Mouse (Mus musculus) CH12.LX (cell line): ENCODE data around the gene Rasl10a. TPM values are rescaled to one million over a fixed set of nuclear protein-coding genes. Genes with fewer than 3 reads are reported as not detected.

ENCODE experiments used
- DNase-seq: peaks from one replicate; pipeline ENCODE4 v3.0.0-alpha.2; 2013; ENCODE audit errors: extremely low read depth
- H3K27ac ChIP-seq: 2 replicates; pipeline ENCODE4 v1.5.1; 2012; ENCODE audit warnings: low read depth, mild to moderate bottlenecking, control low read depth, moderate library complexity; ENCODE audit not compliant: insufficient read depth
- H3K27me3 ChIP-seq: replicated peaks from 2 replicates; pipeline ENCODE3; 2012; ENCODE audit warnings: inconsistent platforms
- H3K36me3 ChIP-seq, 2 experiments: replicated peaks in 1 of 2; 2 replicates each; pipeline versions ENCODE3 to v1.6.1; 2012; ENCODE audit warnings: inconsistent platforms in 1 of 2, low read length in 1 of 2, mild to moderate bottlenecking in 1 of 2, mixed read lengths in 1 of 2, moderate library complexity in 1 of 2; ENCODE audit not compliant: control insufficient read depth in 1 of 2, insufficient read depth in 1 of 2
- H3K4me1 ChIP-seq, 2 experiments: 2 replicates each; pipeline ENCODE4 v1.6.1; 2012; ENCODE audit warnings: inconsistent platforms in 1 of 2, moderate library complexity in 1 of 2; ENCODE audit not compliant: insufficient read depth in 2 of 2, control insufficient read depth in 1 of 2
- H3K4me2 ChIP-seq: 2 replicates; pipeline ENCODE4 v1.6.1; 2012; ENCODE audit warnings: low read depth, mild to moderate bottlenecking, control low read depth; ENCODE audit not compliant: poor library complexity, insufficient read depth, severe bottlenecking
- H3K4me3 ChIP-seq, 3 experiments: fragments of 150-350 bp in 1 of 3; sonication (generic) in 1 of 3; replicated peaks in 1 of 3; 2 replicates each; pipeline versions ENCODE3 to v1.5.1; 2011 to 2012; ENCODE audit warnings: low read depth in 2 of 3, low read length in 2 of 3, mild to moderate bottlenecking in 2 of 3, moderate library complexity in 2 of 3, control low read depth in 1 of 3, improper control_type of control experiment in 1 of 3, inconsistent platforms in 1 of 3, mixed read lengths in 1 of 3; ENCODE audit not compliant: poor library complexity in 1 of 3
- H3K79me2 ChIP-seq: replicated peaks from 2 replicates; pipeline ENCODE4 v1.6.1; 2012; ENCODE audit warnings: mild to moderate bottlenecking, moderate library complexity; ENCODE audit not compliant: control insufficient read depth, poor library complexity, insufficient read depth, severe bottlenecking; ENCODE audit errors: extremely low read depth
- H3K9ac ChIP-seq: 2 replicates; pipeline ENCODE4 v1.6.1; 2012; ENCODE audit warnings: low read depth, mild to moderate bottlenecking, control low read depth, moderate library complexity; ENCODE audit not compliant: insufficient read depth
- H3K9me3 ChIP-seq: replicated peaks from 2 replicates; pipeline ENCODE3; 2012; ENCODE audit warnings: low read length, inconsistent platforms, mixed read lengths
- BHLHE40 ChIP-seq: IDR thresholded peaks from 2 replicates; pipeline ENCODE4 v1.6.1; 2011; ENCODE audit warnings: mild to moderate bottlenecking, low read depth, low read length, improper control_type of control experiment
- CHD1 ChIP-seq: IDR thresholded peaks from 2 replicates; pipeline ENCODE4 v1.6.1; 2012; ENCODE audit warnings: low read depth, low read length, improper control_type of control experiment, inconsistent platforms
- CHD2 ChIP-seq: IDR thresholded peaks from 2 replicates; pipeline ENCODE4 v1.6.1; 2011; ENCODE audit warnings: low read length, improper control_type of control experiment
- CTCF ChIP-seq, 2 experiments: IDR thresholded peaks in 1 of 2; conservative IDR thresholded peaks in 1 of 2; 2 replicates each; pipeline ENCODE4 v1.5.1; 2011 to 2012; ENCODE audit warnings: low read depth in 2 of 2, low read length in 2 of 2, improper control_type of control experiment in 1 of 2, inconsistent platforms in 1 of 2, mild to moderate bottlenecking in 1 of 2, moderate library complexity in 1 of 2
- E2F4 ChIP-seq: IDR thresholded peaks from 2 replicates; pipeline ENCODE4 v1.6.1; 2011; ENCODE audit warnings: low read depth, low read length, improper control_type of control experiment; ENCODE audit not compliant: insufficient replicate concordance
- ELF1 ChIP-seq: IDR thresholded peaks from 2 replicates; pipeline ENCODE4 v1.6.1; 2014; ENCODE audit warnings: low read depth, mild to moderate bottlenecking, inconsistent platforms, low read length, improper control_type of control experiment
- EP300 ChIP-seq: IDR thresholded peaks from 2 replicates; pipeline ENCODE4 v1.6.1; 2011; ENCODE audit warnings: low read length, improper control_type of control experiment
- ETS1 ChIP-seq: conservative IDR thresholded peaks from 2 replicates; pipeline ENCODE4 v1.6.1; 2012; ENCODE audit warnings: low read depth, mild to moderate bottlenecking, inconsistent platforms, low read length, improper control_type of control experiment, moderate library complexity
- GABPA ChIP-seq: IDR thresholded peaks from 2 replicates; pipeline ENCODE4 v1.6.1; 2012; ENCODE audit warnings: low read depth, low read length, improper control_type of control experiment, inconsistent platforms; ENCODE audit not compliant: insufficient replicate concordance
- IRF4 ChIP-seq: IDR thresholded peaks from 2 replicates; pipeline ENCODE4 v1.6.1; 2014; ENCODE audit warnings: low read depth, mild to moderate bottlenecking, inconsistent platforms, low read length, improper control_type of control experiment
- JUN ChIP-seq: IDR thresholded peaks from 2 replicates; pipeline ENCODE4 v1.6.1; 2011; ENCODE audit warnings: low read depth, mild to moderate bottlenecking, low read length, improper control_type of control experiment, moderate library complexity; ENCODE audit not compliant: insufficient read depth
- JUND ChIP-seq: conservative IDR thresholded peaks from 2 replicates; pipeline ENCODE4 v1.6.1; 2011; ENCODE audit warnings: low read depth, low read length, improper control_type of control experiment
- KAT2A ChIP-seq: IDR thresholded peaks from 2 replicates; pipeline ENCODE4 v1.6.1; 2012; ENCODE audit warnings: low read length, improper control_type of control experiment, inconsistent platforms; ENCODE audit not compliant: insufficient replicate concordance
- MAFK ChIP-seq: IDR thresholded peaks from 2 replicates; pipeline ENCODE4 v1.6.1; 2011; ENCODE audit warnings: low read length, improper control_type of control experiment; ENCODE audit not compliant: insufficient replicate concordance
- MAX ChIP-seq: IDR thresholded peaks from 2 replicates; pipeline ENCODE4 v1.6.1; 2011; ENCODE audit warnings: low read length, improper control_type of control experiment
- MAZ ChIP-seq: IDR thresholded peaks from 2 replicates; pipeline ENCODE4 v1.6.1; 2012; ENCODE audit warnings: low read depth, mild to moderate bottlenecking, inconsistent platforms, low read length, improper control_type of control experiment, moderate library complexity
- MEF2A ChIP-seq: IDR thresholded peaks from 2 replicates; pipeline ENCODE4 v1.6.1; 2014; ENCODE audit warnings: low read depth, mild to moderate bottlenecking, inconsistent platforms, low read length, improper control_type of control experiment, borderline replicate concordance
- MXI1 ChIP-seq: IDR thresholded peaks from 2 replicates; pipeline ENCODE4 v1.6.1; 2011; ENCODE audit warnings: mild to moderate bottlenecking, low read depth, low read length, improper control_type of control experiment
- MYC ChIP-seq: IDR thresholded peaks from 2 replicates; pipeline ENCODE4 v1.6.1; 2011; ENCODE audit warnings: low read depth, mild to moderate bottlenecking, improper control_type of control experiment, low read length
- NELFE ChIP-seq: IDR thresholded peaks from 2 replicates; pipeline ENCODE4 v1.6.1; 2011; ENCODE audit warnings: low read depth, low read length, improper control_type of control experiment
- NRF1 ChIP-seq: IDR thresholded peaks from 2 replicates; pipeline ENCODE4 v1.6.1; 2014; ENCODE audit warnings: low read depth, mild to moderate bottlenecking, inconsistent platforms, low read length, improper control_type of control experiment, moderate library complexity
- PAX5 ChIP-seq: IDR thresholded peaks from 2 replicates; pipeline ENCODE4 v1.6.1; 2012; ENCODE audit warnings: low read length, inconsistent platforms, mixed read lengths
- POLR2A ChIP-seq: IDR thresholded peaks from 2 replicates; pipeline ENCODE4 v1.6.1; 2011; ENCODE audit warnings: low read depth, mild to moderate bottlenecking, improper control_type of control experiment, low read length
- POLR2AphosphoS2 ChIP-seq: IDR thresholded peaks from 2 replicates; pipeline ENCODE4 v1.6.1; 2011; ENCODE audit warnings: low read depth, low read length, improper control_type of control experiment
- RAD21 ChIP-seq: IDR thresholded peaks from 2 replicates; pipeline ENCODE4 v1.6.1; 2011; ENCODE audit warnings: low read depth, mild to moderate bottlenecking, low read length, improper control_type of control experiment, moderate library complexity
- RCOR1 ChIP-seq: conservative IDR thresholded peaks from 2 replicates; pipeline ENCODE4 v1.6.1; 2012; ENCODE audit warnings: low read depth, mild to moderate bottlenecking, inconsistent platforms, low read length, improper control_type of control experiment
- SIN3A ChIP-seq: IDR thresholded peaks from 2 replicates; pipeline ENCODE4 v1.6.1; 2012; ENCODE audit warnings: low read length, improper control_type of control experiment, inconsistent platforms
- SMC3 ChIP-seq: IDR thresholded peaks from 2 replicates; pipeline ENCODE4 v1.6.1; 2011; ENCODE audit warnings: low read depth, low read length, improper control_type of control experiment
- TBP ChIP-seq: conservative IDR thresholded peaks from 2 replicates; pipeline ENCODE4 v1.6.1; 2011; ENCODE audit warnings: low read depth, low read length, improper control_type of control experiment
- TCF12 ChIP-seq: IDR thresholded peaks from 2 replicates; pipeline ENCODE4 v1.6.1; 2014; ENCODE audit warnings: low read depth, mild to moderate bottlenecking, inconsistent platforms, low read length, improper control_type of control experiment
- UBTF ChIP-seq: IDR thresholded peaks from 2 replicates; pipeline ENCODE4 v1.6.1; 2012; ENCODE audit warnings: low read depth, mild to moderate bottlenecking, inconsistent platforms, low read length, improper control_type of control experiment, moderate library complexity
- USF1 ChIP-seq: IDR thresholded peaks from 2 replicates; pipeline ENCODE4 v1.6.1; 2014; ENCODE audit warnings: low read depth, mild to moderate bottlenecking, inconsistent platforms, low read length, improper control_type of control experiment
- USF2 ChIP-seq: conservative IDR thresholded peaks from 2 replicates; pipeline ENCODE4 v1.6.1; 2011; ENCODE audit warnings: low read depth, low read length, improper control_type of control experiment
- ZC3H11A ChIP-seq: IDR thresholded peaks from 2 replicates; pipeline ENCODE4 v1.6.1; 2012; ENCODE audit warnings: low read depth, mild to moderate bottlenecking, inconsistent platforms, low read length, improper control_type of control experiment
- ZKSCAN1 ChIP-seq: IDR thresholded peaks from 2 replicates; pipeline ENCODE4 v1.6.1; 2012; ENCODE audit warnings: low read depth, inconsistent platforms, low read length, improper control_type of control experiment, borderline replicate concordance
- ZMIZ1 ChIP-seq: IDR thresholded peaks from 2 replicates; pipeline ENCODE4 v1.6.1; 2012; ENCODE audit warnings: low read depth, mild to moderate bottlenecking, inconsistent platforms, low read length, improper control_type of control experiment
- ZNF384 ChIP-seq: IDR thresholded peaks from 2 replicates; pipeline ENCODE4 v1.6.1; 2012; ENCODE audit warnings: low read depth, low read length, improper control_type of control experiment, inconsistent platforms
- dilution Hi-C: fragments of 300-500 bp; cut with MboI; formaldehyde crosslinking; loops from 2 replicates; pipeline ENCODE4 v1.14.3; 2020; ENCODE audit warnings: low sequenced_read_pairs; ENCODE audit not compliant: extremely low pct_unique_long_range_greater_than_20kb, extremely low pct_ligation_motif_present
- in situ Hi-C: fragments of 300-500 bp; cut with MboI; formaldehyde crosslinking; loops from 3 replicates; pipeline ENCODE4 v1.14.3; 2019; ENCODE audit warnings: low sequenced_read_pairs, low pct_ligation_motif_present, low pct_unique_long_range_greater_than_20kb, mixed read lengths
- polyA plus RNA-seq: library from polyadenylated mRNA; unstranded; fragments of >175 nt; gene quantifications from 2 replicates; pipeline ENCODE4 v1.2.1, GENCODE M21; 2012; ENCODE audit warnings: low read depth; ENCODE audit not compliant: insufficient read length
- total RNA-seq, 2 experiments: library from RNA; depleted of rRNA; stranded (reverse); fragments of 300-350 nt in 1 of 2; fragments of >200 nt in 1 of 2; gene quantifications; 2 replicates each; pipeline ENCODE4 v1.2.3; 2012 to 2014

Gene Rasl10a
- total and polyA plus RNA-seq, 3 experiments = 3.0 to 7.5 (median 6.5) TPM

DNA sequence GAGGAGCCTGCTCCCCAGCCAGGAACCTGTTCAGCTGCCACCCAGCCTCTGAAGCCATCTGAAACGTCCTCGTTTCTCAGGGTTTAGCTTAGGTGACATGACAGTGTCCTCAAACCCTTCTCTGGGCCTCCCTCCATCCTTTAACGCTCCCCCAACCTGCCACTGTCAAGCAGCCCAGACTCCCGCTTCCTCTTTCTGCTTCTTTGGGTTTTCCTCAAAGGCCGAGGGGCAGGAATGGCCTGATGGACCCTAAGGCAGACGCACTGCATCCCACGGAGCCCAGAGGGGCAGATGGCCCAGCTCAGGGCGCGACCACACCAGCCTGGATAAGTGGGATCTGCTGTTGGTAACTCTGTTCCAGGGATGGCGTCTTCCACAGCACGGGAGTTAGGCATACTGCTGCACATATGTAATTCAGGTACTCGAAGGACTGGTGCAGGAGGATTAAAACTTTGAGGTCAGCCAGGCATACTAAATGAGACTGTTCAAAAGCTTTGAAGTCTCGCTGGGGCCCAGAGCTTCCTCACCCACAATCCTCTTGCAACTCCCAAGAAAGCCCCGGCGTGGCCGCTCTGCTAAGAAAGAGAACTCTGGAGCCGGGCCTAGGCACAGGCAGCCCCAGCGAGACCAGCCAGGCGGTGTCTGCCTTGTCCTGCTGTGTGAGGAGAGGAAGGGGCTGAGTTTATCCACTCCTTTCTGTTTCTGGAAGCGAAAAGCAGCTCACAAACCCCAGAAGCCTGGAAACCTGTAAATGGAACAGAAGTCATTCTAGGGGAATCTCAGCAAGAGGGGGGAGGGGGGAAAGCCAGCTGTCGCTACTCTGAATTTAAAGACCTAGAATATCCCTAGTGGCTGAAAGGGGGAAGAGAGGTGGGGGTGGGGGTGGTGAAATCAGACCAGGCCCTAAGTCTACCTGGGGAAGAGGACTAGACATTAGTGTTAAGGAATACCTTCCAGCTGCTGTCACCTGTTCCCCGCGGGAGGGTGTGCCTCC, 1.7 kb upstream of the Rasl10a start:
- peak overlapping the region; percentile 72 for H3K27ac ChIP-seq
- peak; percentile 80 for DNase-seq
- no peaks in the 10 kb centered on the region for H3K79me2 ChIP-seq
- H3K27me3 ChIP-seq = peaks cover 9% of the 10 kb centered on the region
- peak overlapping the region; percentile 92 for H3K4me2 ChIP-seq
- no peaks in the 10 kb centered on the region for H3K9me3 ChIP-seq
- peaks cover 30 to 65% of the 10 kb centered on the region in 2 experiments for H3K4me1 ChIP-seq
- H3K4me3 ChIP-seq = peak overlapping the region in 1 of 3 experiments; percentile 57
- in situ Hi-C loops = no loop called here
- H3K36me3 ChIP-seq = peaks cover 0 to 13% of the 10 kb centered on the region in 2 experiments
- dilution Hi-C loops = no loop called here
- peak overlapping the region; percentile 42 for H3K9ac ChIP-seq
- TF ChIP-seq RAD21 (no peak; the same call in 1 of the 2 replicates), USF1 (no peak), RCOR1 (no peak), BHLHE40 (0 out of 2 replicates have a peak, but pooled peaks have one; percentile 31), TCF12 (peak; percentile 46; the same call in 1 of the 2 replicates), USF2 (no peak), KAT2A (no peak), TBP (no peak), GABPA (no peak), CTCF (conservative IDR thresholded peaks at IDR 0.05 in 1 of 2, IDR thresholded peaks at IDR 0.05 in 1 of 2; ENCODE audit: low read depth in 2 of 2, low read length in 2 of 2) (peak in 1 of 2 experiments; percentile 30; a peak in 1 of 4 replicates), NRF1 (no peak), ELF1 (no peak; the same call in 1 of the 2 replicates), ZKSCAN1 (no peak), MXI1 (peak; percentile 43; the same call in 1 of the 2 replicates), JUN (no peak; the same call in 1 of the 2 replicates), UBTF (peak; percentile 71; the same call in 1 of the 2 replicates), MAX (peak; percentile 68), POLR2A (peak; percentile 52), E2F4 (no peak), CHD1 (no peak), IRF4 (peak; percentile 91), ZC3H11A (no peak), CHD2 (peak; percentile 93), NELFE (no peak), SIN3A (peak; percentile 70), ZMIZ1 (no peak), POLR2AphosphoS2 (no peak), MAZ (peak; percentile 43; the same call in 1 of the 2 replicates), MAFK (no peak), ZNF384 (0 out of 2 replicates have a peak, but pooled peaks have one; percentile 16), MYC (peak; percentile 13), MEF2A (0 out of 2 replicates have a peak, but pooled peaks have one; percentile 7), ETS1 (no peak), SMC3 (no peak; the same call in 1 of the 2 replicates), EP300 (peak; percentile 62; the same call in 1 of the 2 replicates), JUND (no peak), PAX5 (no peak)
